Mouse (Mus musculus) stomach, postnatal 0 days (tissue): ENCODE data around the gene Slc34a3. TPM values are rescaled to one million over a fixed set of nuclear protein-coding genes. Genes with fewer than 3 reads are reported as not detected.

Experiments
- ATAC-seq: fragments of 200-750 bp; cut with Nextera tagmentation; 2 replicates; pipeline ENCODE4 v1.8.0; 2017; ENCODE audit not compliant: low FRiP score, low TSS enrichment
- DNase-seq: peaks from one replicate; pipeline ENCODE4 v3.0.0-alpha.2; 2016; ENCODE audit warnings: low spot score
- H3K27ac ChIP-seq: fragments of 300-500 bp; sonication (generic); replicated peaks from 2 replicates; pipeline ENCODE4 v1.5.1; 2014; ENCODE audit warnings: mild to moderate bottlenecking, control low read depth
- H3K27me3 ChIP-seq: fragments of 300-500 bp; sonication (generic); 2 replicates; pipeline ENCODE4 v1.6.1; 2014; ENCODE audit warnings: low read length; ENCODE audit not compliant: control insufficient read depth, insufficient read depth
- H3K36me3 ChIP-seq: fragments of 300-500 bp; sonication (generic); 2 replicates; pipeline ENCODE4 v1.6.1; 2014; ENCODE audit warnings: low read length, mixed read lengths; ENCODE audit not compliant: control insufficient read depth, insufficient read depth
- H3K4me1 ChIP-seq: fragments of 300-500 bp; sonication (generic); replicated peaks from 2 replicates; pipeline ENCODE4 v1.6.1; 2014; ENCODE audit warnings: antibody characterized with exemption; ENCODE audit not compliant: control insufficient read depth, insufficient read depth
- H3K4me2 ChIP-seq: fragments of 300-500 bp; sonication (generic); replicated peaks from 2 replicates; pipeline ENCODE4 v1.6.1; 2014; ENCODE audit warnings: low read depth, mild to moderate bottlenecking, control low read depth, moderate library complexity
- H3K4me3 ChIP-seq: fragments of 300-500 bp; sonication (generic); 2 replicates; pipeline ENCODE4 v1.5.1; 2014; ENCODE audit warnings: low read depth, low read length, control low read depth
- H3K9ac ChIP-seq: fragments of 300-500 bp; sonication (generic); 2 replicates; pipeline ENCODE4 v1.6.1; 2014; ENCODE audit warnings: mild to moderate bottlenecking, low read length, control low read depth, mixed read lengths
- H3K9me3 ChIP-seq: fragments of 300-500 bp; sonication (generic); 2 replicates; pipeline ENCODE4 v1.6.1; 2016; ENCODE audit warnings: low read length; ENCODE audit not compliant: control insufficient read depth
- CTCF ChIP-seq: IDR thresholded peaks from 2 replicates; pipeline ENCODE4 v1.5.1; 2016; ENCODE audit warnings: antibody characterized with exemption, low read depth, mild to moderate bottlenecking, moderate library complexity
- EP300 ChIP-seq: optimal IDR thresholded peaks from 2 replicates; pipeline ENCODE3; 2016; ENCODE audit warnings: antibody characterized with exemption
- WGBS: fragments of 180-500 bp; shearing (Covaris S2); extraction: QIAGEN DNeasy Blood & Tissue Kit; methylation state at CpG from one replicate; pipeline ENCODE4 v1.1.7; 2014; 5-methylcytosine and 5-hydroxymethylcytosine counted together
- polyA plus RNA-seq: library from polyadenylated mRNA; unstranded; fragments of >200 nt; fragmentation: Nextera tagmentation; extraction: Ambion mirVana; gene quantifications from 2 replicates; pipeline ENCODE4 v1.2.1, GENCODE M21; 2015

Gene Slc34a3
- polyA plus RNA-seq, 1 experiment from 2014 or later = 0.10 TPM

- ATAC-seq = no peak
- DNase-seq = no peak
- 70% methylated on average over 8 of the region's 8 CpGs for WGBS
These were observed 9.2 kb upstream of the Slc34a3 start for GRCm38 (mm10) chr2:25243342-25243741.

DNA sequence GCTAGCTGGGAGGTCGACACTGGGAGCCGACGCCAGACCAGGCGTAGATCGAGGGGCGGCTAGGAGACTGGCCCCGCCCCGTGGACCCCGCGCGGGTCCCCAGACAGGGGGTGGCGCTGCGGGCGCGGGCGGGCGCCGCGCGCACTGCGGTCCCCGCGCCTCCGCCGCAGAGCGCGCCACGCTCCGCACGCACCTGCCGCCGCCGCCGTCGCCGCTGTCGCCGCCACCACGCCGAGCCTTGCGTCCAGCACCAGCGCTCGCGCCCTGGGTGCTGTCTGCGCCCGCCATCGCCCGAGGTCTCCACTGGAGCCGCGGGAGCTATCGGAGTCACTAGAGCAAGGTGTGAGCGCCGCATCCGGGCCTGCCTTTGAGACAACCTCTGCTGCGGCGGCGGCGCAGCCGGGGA is 7.9 kb upstream of the Slc34a3 start, which contains the start of the genes Rnf208 and Cysrt1:
Gene Rnf208, plus strand, starts transcription at position 155 of the 406 bp plus-strand sequence.
Gene Cysrt1, minus strand, starts transcription at position 352 of the 406 bp plus-strand sequence.
- H3K27ac ChIP-seq = peak within 1 kb of the TSS; percentile 91
- peaks cover 2% of the 10 kb centered on the region; the same call in 1 of the 2 replicates for H3K36me3 ChIP-seq
- no peaks in the 10 kb centered on the region for H3K27me3 ChIP-seq
- peak within 1 kb of the TSS; percentile 78 for H3K4me2 ChIP-seq
- TF ChIP-seq EP300 (no peak), CTCF (no peak)
- H3K4me3 ChIP-seq = peak within 1 kb of the TSS; percentile 45
- peaks cover 7% of the 10 kb centered on the region for H3K4me1 ChIP-seq
- ATAC-seq = no peak
- no peaks in the 10 kb centered on the region for H3K9me3 ChIP-seq
- peak; percentile 56 for DNase-seq
- peak within 1 kb of the TSS; percentile 69 for H3K9ac ChIP-seq
- under 1% methylated on average over 38 of the region's 59 CpGs for WGBS

More at GRCm38 (mm10) chr2:25243342-25243741, 9.2 kb upstream of the Slc34a3 start:
- Histone ChIP-seq H3K4me1 (peaks cover 7% of the 10 kb centered on the region), H3K36me3 (peaks cover 7% of the 10 kb centered on the region; the same call in 1 of the 2 replicates), H3K9me3 (no peaks in the 10 kb centered on the region), H3K4me3 (no peak overlapping the region), H3K9ac (no peak overlapping the region), H3K4me2 (no peak overlapping the region), H3K27ac (no peak overlapping the region), H3K27me3 (no peaks in the 10 kb centered on the region)
- no peak for TF ChIP-seq CTCF
- TF ChIP-seq EP300 = no peak

GRCm38 (mm10) chr2:25241438-25241775 is 7.2 kb upstream of the Slc34a3 start:
- peaks cover 2% of the 10 kb centered on the region; the same call in 1 of the 2 replicates for H3K36me3 ChIP-seq
- ATAC-seq = peak; percentile 54
- H3K4me1 ChIP-seq = peaks cover 7% of the 10 kb centered on the region; the same call in 1 of the 2 replicates
- no peaks in the 10 kb centered on the region for H3K9me3 ChIP-seq
- H3K4me2 ChIP-seq = peak overlapping the region; percentile 78
- TF ChIP-seq CTCF = no peak
- TF ChIP-seq EP300 = no peak
- H3K27me3 ChIP-seq = no peaks in the 10 kb centered on the region
- H3K27ac ChIP-seq = peak overlapping the region; percentile 91
- peak; percentile 66 for DNase-seq
- 15% methylated on average over 6 of the region's 6 CpGs for WGBS
- H3K9ac ChIP-seq = peak overlapping the region; percentile 69; the same call in 1 of the 2 replicates
- peak overlapping the region; percentile 45; the same call in 1 of the 2 replicates for H3K4me3 ChIP-seq

GRCm38 (mm10) chr2:25240723-25241437 is 6.7 kb upstream of the Slc34a3 start:
- no peaks in the 10 kb centered on the region for H3K27me3 ChIP-seq
- H3K9me3 ChIP-seq = no peaks in the 10 kb centered on the region
- peak overlapping the region; percentile 45; the same call in 1 of the 2 replicates for H3K9ac ChIP-seq
- TF ChIP-seq CTCF = no peak
- no peak for TF ChIP-seq EP300
- H3K4me2 ChIP-seq = peak overlapping the region; percentile 78
- WGBS = 1% methylated on average over 29 of the region's 29 CpGs
- ATAC-seq (peak; percentile 66), DNase-seq (peak; percentile 85)
- H3K36me3 ChIP-seq = peaks cover 2% of the 10 kb centered on the region; the same call in 1 of the 2 replicates
- H3K4me3 ChIP-seq = peak overlapping the region; percentile 23
- H3K27ac ChIP-seq = peak overlapping the region; percentile 91
- peaks cover 7% of the 10 kb centered on the region; the same call in 1 of the 2 replicates for H3K4me1 ChIP-seq

GRCm38 (mm10) chr2:25240310-25240709 is 6.1 kb upstream of the Slc34a3 start:
- TF ChIP-seq CTCF (no peak), EP300 (no peak)
- no peak for DNase-seq
- peak overlapping the region; percentile 78 for H3K4me2 ChIP-seq
- peaks cover 2% of the 10 kb centered on the region; the same call in 1 of the 2 replicates for H3K36me3 ChIP-seq
- no peaks in the 10 kb centered on the region for H3K9me3 ChIP-seq
- 50% methylated on average over 8 of the region's 8 CpGs for WGBS
- H3K27me3 ChIP-seq = no peaks in the 10 kb centered on the region
- peak overlapping the region; percentile 45; the same call in 1 of the 2 replicates for H3K9ac ChIP-seq
- H3K27ac ChIP-seq = peak overlapping the region; percentile 91
- H3K4me3 ChIP-seq = peak overlapping the region; percentile 23; the same call in 1 of the 2 replicates
- no peak for ATAC-seq
- H3K4me1 ChIP-seq = peaks cover 7% of the 10 kb centered on the region; the same call in 1 of the 2 replicates
